Mouse (Mus musculus) cerebellum, postnatal 10 days (tissue): ENCODE measurements at regions not wholly inside any gene's neighbourhood (a gene's known extent, or its start where the extent isn't known, plus 50 kb on each side); places are given as distances from the start of the nearest gene placed in this dataset.

Source experiments
- DNase-seq, 2 experiments: peaks; one replicate each; pipeline ENCODE4 v3.0.0; 2021; ENCODE audit warnings: mixed read lengths in 2 of 2

DNA sequence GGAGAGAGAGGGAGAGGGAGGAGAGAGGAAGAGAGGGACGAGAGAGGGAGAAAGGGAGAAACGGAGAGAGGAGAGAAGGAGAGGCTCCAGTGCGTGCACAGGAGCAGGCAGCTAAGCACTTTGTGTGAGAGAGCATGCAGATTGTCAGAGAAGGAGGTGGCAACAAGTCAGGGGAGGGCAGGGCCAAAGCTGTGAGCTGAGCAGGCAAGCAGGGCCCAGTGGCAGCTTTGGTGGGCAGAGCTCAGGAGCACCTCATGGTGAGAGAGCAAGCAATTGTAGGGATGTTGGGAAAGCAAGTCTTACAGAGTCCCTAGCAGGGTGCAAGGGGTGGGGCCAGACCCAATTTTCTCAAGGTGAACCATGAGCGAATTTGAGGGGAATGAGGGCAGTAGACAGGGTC lies 234.3 kb upstream of the Hey2 start:
- no peak for DNase-seq

- peak in 1 of 2 experiments; percentile 6 for DNase-seq
Observed at GRCm38 (mm10) chr10:31076415-31076814, 233.8 kb upstream of the Hey2 start.

- no peak for DNase-seq
Observed at GRCm38 (mm10) chr10:31074004-31074645, 231.5 kb upstream of the Hey2 start.

DNA sequence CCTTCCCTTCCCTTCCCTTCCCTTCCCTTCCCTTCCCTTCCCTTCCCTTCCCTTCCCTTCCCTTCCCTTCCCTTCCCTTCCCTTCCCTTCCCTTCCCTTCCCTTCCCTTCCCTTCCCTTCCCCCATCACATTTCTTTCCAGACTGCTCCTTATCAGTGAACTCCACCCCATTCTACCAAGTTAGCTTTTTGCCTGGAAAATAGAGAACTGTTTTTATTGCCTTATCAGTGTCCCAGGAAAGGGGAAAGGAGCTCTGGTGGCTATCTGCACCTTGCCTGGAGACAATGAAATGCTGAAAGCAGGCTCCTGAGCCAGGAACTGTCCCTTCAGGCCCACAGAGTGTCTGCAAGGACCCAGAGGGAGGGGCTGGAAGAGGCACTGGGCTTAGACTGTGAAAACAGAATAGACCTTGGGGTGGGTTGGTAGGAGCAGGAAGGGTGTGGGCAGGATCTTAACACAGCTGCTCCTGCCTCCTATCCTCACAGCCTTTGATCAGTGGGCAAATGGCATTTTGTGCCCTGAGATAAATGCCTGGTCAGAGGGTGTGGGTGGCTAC lies 226.1 kb upstream of the Hey2 start:
- DNase-seq = no peak

DNA sequence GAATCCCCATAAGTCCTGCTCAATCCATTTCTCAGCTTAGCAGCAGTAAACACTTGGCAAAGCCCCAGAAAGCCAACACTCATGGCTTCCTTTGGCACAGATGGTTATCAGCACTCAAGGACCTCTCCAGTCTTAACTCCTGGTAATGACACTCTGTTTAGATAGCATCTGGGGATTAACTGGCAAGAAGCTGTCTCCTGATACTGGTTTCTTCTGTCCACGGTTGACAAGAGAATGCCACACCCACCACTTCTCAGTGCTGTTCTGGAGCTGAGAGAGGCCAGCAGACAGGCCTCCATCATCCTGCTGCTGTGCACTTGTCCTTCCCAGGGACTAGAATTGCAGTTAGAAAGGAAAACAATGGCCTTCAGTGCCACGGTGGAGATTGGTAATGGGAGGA lies 220.1 kb upstream of the Hey2 start:
- peak; percentile 7 to 15 for DNase-seq

DNA sequence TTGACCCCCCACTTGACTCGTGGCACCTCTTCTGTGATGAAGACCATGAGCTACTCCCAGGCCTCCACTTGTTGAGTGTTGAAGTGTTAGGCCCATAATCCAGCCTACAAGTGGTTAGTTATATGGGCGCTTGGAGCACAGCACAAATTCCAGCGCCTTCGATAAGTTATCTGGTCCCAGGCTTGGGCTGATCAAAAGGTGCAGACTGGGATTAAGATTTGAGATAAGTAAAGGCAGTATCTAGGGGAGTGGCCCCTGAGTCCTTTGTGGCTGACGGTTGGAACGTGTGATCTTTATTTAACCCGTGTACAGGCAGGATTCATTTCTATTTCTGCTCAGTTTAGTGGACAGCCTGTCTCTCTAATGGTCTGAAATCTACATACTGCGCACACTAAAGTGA lies 210.7 kb upstream of the Hey2 start:
- DNase-seq = no peak

GRCm38 (mm10) chr10:31051222-31051621 lies 208.6 kb upstream of the Hey2 start:
- no peak for DNase-seq

- DNase-seq = no peak
Observed at GRCm38 (mm10) chr10:31049352-31049751, 206.8 kb upstream of the Hey2 start.

- DNase-seq = no peak
Observed at GRCm38 (mm10) chr10:31035611-31036010, 193.0 kb upstream of the Hey2 start.

DNA sequence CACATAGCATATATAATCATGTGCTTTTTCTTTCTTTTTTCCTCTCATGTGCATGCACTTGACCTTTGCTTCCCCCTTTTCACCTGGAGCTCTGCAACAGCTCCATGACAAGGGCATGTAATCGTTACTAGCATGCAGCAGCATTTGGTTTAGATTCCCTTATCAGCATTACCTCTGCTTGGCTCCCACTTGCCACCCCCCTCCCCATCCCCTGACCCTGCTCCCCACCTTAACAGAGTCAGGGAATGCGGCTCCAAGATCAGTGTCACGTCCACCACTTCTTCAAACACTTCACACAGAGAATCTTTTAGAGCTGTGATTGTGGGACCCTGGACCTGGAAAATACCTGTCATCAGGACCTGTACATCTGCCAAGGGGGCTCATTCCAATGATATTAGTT lies 192.2 kb upstream of the Hey2 start:
- DNase-seq = no peak

DNA sequence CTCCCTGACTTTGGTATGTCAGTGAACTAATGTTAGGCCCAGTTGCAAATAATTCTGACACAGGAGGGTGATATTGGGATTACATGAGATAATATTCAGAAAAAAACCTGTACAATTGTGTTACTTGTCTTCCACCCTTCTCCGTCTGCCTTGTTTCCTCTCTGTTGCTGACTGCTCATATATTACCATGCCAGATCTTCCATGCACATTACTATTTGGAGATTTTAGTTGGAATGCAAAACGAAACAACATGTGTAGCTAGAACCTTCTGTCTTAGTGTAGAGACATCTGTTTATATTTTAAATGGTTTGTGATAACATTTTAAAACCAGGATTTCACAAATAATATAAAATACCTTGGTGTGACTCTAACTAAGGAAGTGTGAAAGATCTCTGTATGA lies 188.1 kb upstream of the Hey2 start:
- no peak for DNase-seq

DNA sequence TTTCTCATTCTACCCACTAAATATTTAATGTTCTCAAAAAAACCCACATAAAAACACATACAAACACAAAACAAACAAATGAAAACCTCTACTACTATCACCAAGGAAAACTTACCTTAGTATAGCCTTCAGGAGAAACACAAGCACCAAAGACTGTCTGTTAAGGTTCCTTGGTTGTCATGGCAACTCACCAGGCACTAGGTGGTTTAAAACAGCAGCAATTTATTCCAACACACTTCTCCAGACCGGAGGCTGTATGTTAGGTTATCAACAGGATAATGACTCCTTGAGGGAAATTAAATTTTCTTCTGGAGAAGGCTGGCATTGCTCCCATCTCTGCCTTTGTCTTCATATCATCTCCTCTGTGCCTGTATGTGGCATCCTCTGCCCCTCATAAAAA lies 183.8 kb upstream of the Hey2 start:
- DNase-seq = no peak

DNA sequence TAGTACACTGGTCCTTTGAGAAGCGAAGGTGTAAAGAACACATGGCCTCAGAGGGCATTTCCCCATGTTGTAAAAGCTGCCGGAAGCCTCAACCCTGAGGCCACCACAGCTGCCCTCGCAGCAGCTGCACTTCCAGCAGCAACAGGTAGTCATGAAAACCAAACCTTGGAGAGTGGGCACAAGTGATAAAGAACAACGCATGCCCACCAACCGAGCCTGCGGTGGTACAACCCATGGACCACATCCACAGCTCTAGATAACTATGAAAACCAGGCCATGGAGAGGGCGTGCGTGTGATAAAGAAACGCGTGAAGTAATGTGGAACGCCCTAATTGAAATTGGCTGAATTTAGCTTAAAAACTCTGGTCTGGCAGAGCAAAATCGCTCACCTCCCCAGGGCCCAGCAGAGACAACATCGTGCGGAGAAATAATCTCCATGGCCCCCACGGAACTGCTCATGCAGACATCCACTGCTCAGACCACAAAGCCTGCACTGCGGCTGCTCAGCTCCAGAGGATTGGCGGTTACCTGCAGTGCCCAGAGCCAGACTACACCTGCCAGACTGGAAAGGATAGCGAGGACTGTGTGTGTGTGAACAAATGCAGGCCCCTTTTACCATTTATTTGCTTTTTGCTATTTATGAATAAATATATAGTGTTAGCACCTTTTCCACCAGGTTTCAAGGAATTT lies 170.2 kb upstream of the Hey2 start:
- no peak for DNase-seq

DNA sequence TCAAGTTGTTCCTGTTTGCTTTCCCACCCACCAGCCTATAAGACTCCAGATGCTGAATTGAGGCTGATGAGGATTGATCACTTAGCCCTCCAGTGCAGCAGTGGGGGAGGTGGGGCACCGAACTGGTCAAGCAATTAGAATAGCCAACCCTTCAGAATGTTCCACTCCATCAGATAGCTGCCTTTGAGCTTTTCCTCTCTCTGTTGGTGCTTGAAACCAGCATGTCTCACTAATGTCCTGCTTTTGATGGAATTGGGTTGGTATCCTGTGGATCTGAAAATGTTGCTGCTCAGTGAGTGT lies 167.3 kb upstream of the Hey2 start:
- no peak for DNase-seq

GRCm38 (mm10) chr10:31009128-31009954 lies 166.7 kb upstream of the Hey2 start:
- no peak for DNase-seq

DNA sequence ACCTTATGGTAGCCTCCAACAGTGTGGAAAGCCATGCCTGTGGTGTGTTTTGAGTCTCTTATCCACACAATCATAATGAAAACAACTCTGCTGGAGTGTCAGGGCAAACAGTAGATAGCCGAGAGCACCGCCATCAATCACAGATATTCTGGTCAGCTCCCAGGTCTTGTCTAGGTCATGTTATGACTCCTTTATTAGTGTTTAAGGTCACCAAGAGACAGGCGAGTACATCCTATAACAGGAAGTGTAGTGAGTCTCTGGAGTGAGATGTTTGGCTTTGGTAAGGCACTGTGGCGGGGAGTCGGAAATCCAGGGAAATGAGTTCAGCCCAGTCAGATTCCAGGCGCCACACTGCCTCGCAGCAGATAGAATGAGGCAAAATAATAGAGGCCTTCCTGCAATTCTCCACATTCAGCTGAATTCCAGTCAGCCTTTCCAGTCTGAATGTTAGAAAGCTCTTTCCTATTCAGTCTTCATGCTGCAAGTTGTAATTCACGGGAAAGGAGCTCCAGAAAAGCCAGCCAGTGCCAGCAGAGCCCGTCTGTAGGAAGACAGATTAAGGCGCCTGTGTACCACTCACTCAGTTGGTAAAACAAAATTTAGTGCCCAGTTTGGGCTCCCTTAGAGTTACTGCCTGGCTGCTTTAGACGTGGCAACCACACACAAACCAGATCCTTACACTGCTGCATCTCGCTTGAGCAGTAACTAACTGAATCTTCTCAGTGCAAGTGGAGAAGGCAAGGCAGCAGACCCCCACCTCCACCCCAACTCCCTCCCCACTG lies 155.8 kb upstream of the Hey2 start:
- DNase-seq = no peak

DNA sequence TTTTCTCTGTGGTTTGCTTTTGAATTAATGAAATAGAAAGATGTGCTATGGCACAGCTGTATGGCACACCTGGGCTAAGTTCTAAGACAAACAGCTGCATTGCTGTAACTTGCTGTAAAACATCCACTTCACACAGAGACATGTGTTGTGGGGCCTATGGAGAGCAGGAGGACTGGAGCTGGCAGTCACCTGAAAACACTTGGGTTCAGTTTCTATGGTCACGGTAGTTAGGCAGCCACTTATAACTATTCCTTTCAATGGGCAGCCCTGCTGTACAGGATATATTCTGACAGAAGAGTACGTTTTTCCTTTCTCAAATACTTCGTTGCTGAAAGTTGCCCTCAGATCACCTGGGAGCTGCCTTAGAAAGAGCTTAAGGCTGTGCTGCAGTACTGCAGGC lies 149.6 kb upstream of the Hey2 start:
- no peak for DNase-seq

GRCm38 (mm10) chr10:30980279-30980968 lies 137.8 kb upstream of the Hey2 start:
- DNase-seq = peak; percentile 5 to 12

DNA sequence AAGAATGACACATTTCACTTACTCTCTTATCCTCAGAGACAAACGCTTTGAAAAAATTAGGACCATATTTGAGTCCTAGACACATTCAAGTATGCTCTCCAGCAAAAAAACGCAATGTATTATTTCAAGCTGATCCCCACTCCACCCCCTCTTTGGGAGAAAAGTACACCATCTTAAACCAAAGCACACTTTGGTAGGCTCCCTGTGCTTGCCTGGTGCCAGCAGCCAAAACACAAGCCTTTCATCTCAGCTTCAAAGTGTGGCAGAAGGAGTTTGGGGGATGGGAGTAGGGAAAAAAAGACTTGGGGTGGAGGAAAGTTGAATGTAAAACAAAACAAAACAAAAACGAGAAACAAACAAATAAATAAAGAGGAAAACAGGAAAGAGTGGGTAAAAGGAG lies 137.2 kb upstream of the Hey2 start:
- DNase-seq = no peak

DNA sequence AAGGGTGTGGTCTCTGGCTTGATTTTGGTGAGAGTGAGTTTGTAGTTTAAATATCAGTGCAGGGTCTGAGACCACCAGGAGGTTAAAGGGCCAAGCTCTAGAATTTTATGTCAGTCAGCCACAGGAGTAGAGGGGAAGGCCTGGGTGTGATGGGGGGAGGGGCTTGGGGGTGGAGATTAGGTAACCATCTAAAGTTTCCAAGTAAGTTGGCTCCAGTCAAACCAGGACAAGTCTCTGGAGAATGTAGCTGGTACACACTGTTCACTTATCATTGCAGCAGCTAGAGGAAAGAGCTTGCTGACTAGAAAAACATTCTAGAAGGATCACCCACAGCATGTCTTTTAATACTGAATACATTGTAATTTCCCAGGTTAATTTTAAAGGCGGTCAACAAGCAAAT lies 123.6 kb upstream of the Hey2 start:
- DNase-seq = no peak

GRCm38 (mm10) chr10:30953825-30954224 lies 111.2 kb upstream of the Hey2 start:
- DNase-seq = no peak

DNA sequence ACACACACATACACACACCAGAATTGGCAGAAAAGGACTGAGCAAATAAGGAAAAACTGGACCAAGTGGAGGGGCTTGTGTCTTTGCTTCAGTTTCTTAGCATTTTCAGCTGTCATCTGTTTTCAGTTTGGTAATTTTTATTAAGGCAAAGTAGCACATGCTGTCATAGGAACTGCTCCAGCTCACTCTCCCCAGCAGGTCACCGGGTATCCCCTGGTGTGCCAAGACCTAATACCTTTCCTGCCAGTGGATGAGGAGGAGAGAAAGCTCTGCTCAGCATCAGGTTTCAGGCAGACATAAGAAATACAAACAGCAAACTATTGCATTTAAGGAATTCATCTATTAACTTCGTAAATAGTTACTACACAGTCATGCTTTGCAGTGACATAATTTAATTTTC lies 109.8 kb upstream of the Hey2 start:
- peak in 1 of 2 experiments; percentile 4 for DNase-seq
